Mouse (Mus musculus) hindbrain, embryonic 13.5 days (tissue): Measurements from ENCODE around the gene Rbms1. TPM values are rescaled to one million over a fixed set of nuclear protein-coding genes. Genes with fewer than 3 reads are reported as not detected.

Source experiments
- ATAC-seq: fragments of 200-750 bp; cut with Nextera tagmentation; 2 replicates; pipeline ENCODE4 v1.8.0; 2017; ENCODE audit warnings: moderate TSS enrichment; ENCODE audit not compliant: low FRiP score
- H3K27ac ChIP-seq: fragments of 300-500 bp; sonication (generic); 2 replicates; pipeline ENCODE4 v1.5.1; 2015; ENCODE audit warnings: inconsistent platforms, mild to moderate bottlenecking, moderate library complexity
- H3K27me3 ChIP-seq: fragments of 300-500 bp; sonication (generic); 2 replicates; pipeline ENCODE4 v1.6.1; 2015; ENCODE audit warnings: mild to moderate bottlenecking, inconsistent platforms
- H3K36me3 ChIP-seq: fragments of 300-500 bp; sonication (generic); 2 replicates; pipeline ENCODE4 v1.6.1; 2015; ENCODE audit warnings: mild to moderate bottlenecking, inconsistent platforms
- H3K4me1 ChIP-seq: fragments of 300-500 bp; sonication (generic); replicated peaks from 2 replicates; pipeline ENCODE4 v1.6.1; 2015; ENCODE audit warnings: inconsistent platforms
- H3K4me2 ChIP-seq: fragments of 300-500 bp; sonication (generic); 2 replicates; pipeline ENCODE4 v1.6.1; 2015; ENCODE audit warnings: inconsistent platforms, mild to moderate bottlenecking, moderate library complexity
- H3K4me3 ChIP-seq: fragments of 300-500 bp; sonication (generic); 2 replicates; pipeline ENCODE4 v1.5.1; 2015; ENCODE audit warnings: mild to moderate bottlenecking, inconsistent platforms
- H3K9ac ChIP-seq: fragments of 300-500 bp; sonication (generic); 2 replicates; pipeline ENCODE4 v1.6.1; 2015; ENCODE audit warnings: mild to moderate bottlenecking, inconsistent platforms
- H3K9me3 ChIP-seq: fragments of 300-500 bp; sonication (generic); 2 replicates; pipeline ENCODE4 v1.6.1; 2016; ENCODE audit warnings: inconsistent platforms
- WGBS: fragments of 180-500 bp; shearing (Covaris S2); methylation state at CpG from one replicate; pipeline ENCODE4 v1.1.7; 2015; 5-methylcytosine and 5-hydroxymethylcytosine counted together
- polyA plus RNA-seq: library from polyadenylated mRNA; unstranded; fragments of >200 nt; fragmentation: Nextera tagmentation; extraction: Ambion mirVana; gene quantifications from 2 replicates; pipeline ENCODE4 v1.2.1, GENCODE M21; 2015

Rbms1 gene
- polyA plus RNA-seq, 1 experiment from 2014 or later = 71.4 TPM

GRCm38 (mm10) chr2:60939957-60940356 lies 23.0 kb downstream of the Rbms1 start:
- Histone ChIP-seq H3K4me1 (peaks cover 12% of the 10 kb centered on the region; the same call in 1 of the 2 replicates), H3K27me3 (no peaks in the 10 kb centered on the region), H3K36me3 (no peaks in the 10 kb centered on the region), H3K4me2 (no peak overlapping the region), H3K9me3 (no peaks in the 10 kb centered on the region), H3K4me3 (no peak overlapping the region), H3K9ac (no peak overlapping the region), H3K27ac (no peak overlapping the region)
- ATAC-seq = no peak
- 91% methylated on average over 2 of the region's 2 CpGs for WGBS

- WGBS = 83% methylated on average over 14 of the region's 14 CpGs
- Histone ChIP-seq H3K36me3 (no peaks in the 10 kb centered on the region), H3K9ac (no peak overlapping the region), H3K27ac (peak overlapping the region; percentile 60; the same call in 1 of the 2 replicates), H3K9me3 (no peaks in the 10 kb centered on the region), H3K4me2 (no peak overlapping the region), H3K4me1 (peaks cover 12% of the 10 kb centered on the region; the same call in 1 of the 2 replicates), H3K27me3 (no peaks in the 10 kb centered on the region), H3K4me3 (no peak overlapping the region)
- ATAC-seq = no peak
Observed at GRCm38 (mm10) chr2:60936910-60937309, 26.1 kb downstream of the Rbms1 start.

GRCm38 (mm10) chr2:60928948-60929347 lies 34.0 kb downstream of the Rbms1 start:
- H3K27ac ChIP-seq = no peak overlapping the region
- no peak overlapping the region for H3K4me3 ChIP-seq
- WGBS = 95% methylated on average over 5 of the region's 5 CpGs
- no peak overlapping the region for H3K4me2 ChIP-seq
- H3K27me3 ChIP-seq = no peaks in the 10 kb centered on the region
- no peaks in the 10 kb centered on the region for H3K9me3 ChIP-seq
- peaks cover 8% of the 10 kb centered on the region; the same call in 1 of the 2 replicates for H3K4me1 ChIP-seq
- H3K9ac ChIP-seq = no peak overlapping the region
- no peak for ATAC-seq
- no peaks in the 10 kb centered on the region for H3K36me3 ChIP-seq

GRCm38 (mm10) chr2:60927906-60928775 lies 34.9 kb downstream of the Rbms1 start:
- ATAC-seq = no peak
- Histone ChIP-seq H3K4me3 (no peak overlapping the region), H3K36me3 (no peaks in the 10 kb centered on the region), H3K4me2 (no peak overlapping the region), H3K27ac (no peak overlapping the region), H3K9me3 (no peaks in the 10 kb centered on the region), H3K27me3 (no peaks in the 10 kb centered on the region), H3K9ac (no peak overlapping the region), H3K4me1 (peaks cover 8% of the 10 kb centered on the region; the same call in 1 of the 2 replicates)
- 90% methylated on average over 8 of the region's 8 CpGs for WGBS

- Histone ChIP-seq H3K27me3 (no peaks in the 10 kb centered on the region), H3K27ac (no peak overlapping the region), H3K9ac (no peak overlapping the region), H3K9me3 (no peaks in the 10 kb centered on the region), H3K4me3 (no peak overlapping the region), H3K36me3 (no peaks in the 10 kb centered on the region), H3K4me1 (peaks cover 12% of the 10 kb centered on the region; the same call in 1 of the 2 replicates), H3K4me2 (no peak overlapping the region)
- no peak for ATAC-seq
- WGBS = 79% methylated on average over 5 of the region's 5 CpGs
Observed at GRCm38 (mm10) chr2:60925063-60925462, 37.9 kb downstream of the Rbms1 start.

- Histone ChIP-seq H3K27me3 (no peaks in the 10 kb centered on the region), H3K4me1 (peaks cover 12% of the 10 kb centered on the region; the same call in 1 of the 2 replicates), H3K4me3 (no peak overlapping the region), H3K4me2 (no peak overlapping the region), H3K9me3 (no peaks in the 10 kb centered on the region), H3K9ac (no peak overlapping the region), H3K36me3 (no peaks in the 10 kb centered on the region), H3K27ac (no peak overlapping the region)
- 78% methylated on average over 11 of the region's 11 CpGs for WGBS
- no peak for ATAC-seq
Observed at GRCm38 (mm10) chr2:60923756-60924544, 39.0 kb downstream of the Rbms1 start.

- no peak overlapping the region for H3K27ac ChIP-seq
- no peaks in the 10 kb centered on the region for H3K9me3 ChIP-seq
- no peaks in the 10 kb centered on the region for H3K36me3 ChIP-seq
- no peak overlapping the region for H3K4me2 ChIP-seq
- H3K9ac ChIP-seq = no peak overlapping the region
- H3K4me1 ChIP-seq = peaks cover 11% of the 10 kb centered on the region; the same call in 1 of the 2 replicates
- no peaks in the 10 kb centered on the region for H3K27me3 ChIP-seq
- 76% methylated on average over 6 of the region's 6 CpGs for WGBS
- ATAC-seq = no peak
- H3K4me3 ChIP-seq = no peak overlapping the region
Observed at GRCm38 (mm10) chr2:60923111-60923510, 39.9 kb downstream of the Rbms1 start.

- Histone ChIP-seq H3K9ac (no peak overlapping the region), H3K27me3 (no peaks in the 10 kb centered on the region), H3K27ac (no peak overlapping the region), H3K4me3 (no peak overlapping the region), H3K4me1 (0 out of 2 replicates have a peak, but pooled peaks cover 3% of the 10 kb centered on the region), H3K4me2 (no peak overlapping the region), H3K36me3 (no peaks in the 10 kb centered on the region), H3K9me3 (no peaks in the 10 kb centered on the region)
- no peak for ATAC-seq
- WGBS = 54% methylated on average over 5 of the region's 5 CpGs
Observed at GRCm38 (mm10) chr2:60922351-60922750, 40.6 kb downstream of the Rbms1 start.

GRCm38 (mm10) chr2:60920076-60920475 lies 42.9 kb downstream of the Rbms1 start:
- no peak for ATAC-seq
- 81% methylated on average over 3 of the region's 3 CpGs for WGBS
- Histone ChIP-seq H3K4me3 (no peak overlapping the region), H3K27me3 (no peaks in the 10 kb centered on the region), H3K9me3 (no peaks in the 10 kb centered on the region), H3K4me2 (no peak overlapping the region), H3K27ac (no peak overlapping the region), H3K36me3 (no peaks in the 10 kb centered on the region), H3K9ac (no peak overlapping the region), H3K4me1 (peaks cover 6% of the 10 kb centered on the region; the same call in 1 of the 2 replicates)

- Histone ChIP-seq H3K4me1 (peaks cover 7% of the 10 kb centered on the region), H3K27ac (no peak overlapping the region), H3K27me3 (no peaks in the 10 kb centered on the region), H3K36me3 (no peaks in the 10 kb centered on the region), H3K4me2 (no peak overlapping the region), H3K4me3 (no peak overlapping the region), H3K9ac (no peak overlapping the region), H3K9me3 (no peaks in the 10 kb centered on the region)
- WGBS = 87% methylated on average over 7 of the region's 7 CpGs
- no peak for ATAC-seq
Observed at GRCm38 (mm10) chr2:60918401-60918800, 44.6 kb downstream of the Rbms1 start.

GRCm38 (mm10) chr2:60914524-60915280 lies 48.3 kb downstream of the Rbms1 start:
- 76% methylated on average over 7 of the region's 7 CpGs for WGBS
- H3K4me2 ChIP-seq = no peak overlapping the region
- H3K4me1 ChIP-seq = peaks cover 24% of the 10 kb centered on the region
- no peak overlapping the region for H3K9ac ChIP-seq
- no peaks in the 10 kb centered on the region for H3K9me3 ChIP-seq
- H3K4me3 ChIP-seq = no peak overlapping the region
- ATAC-seq = no peak
- no peak overlapping the region for H3K27ac ChIP-seq
- no peaks in the 10 kb centered on the region for H3K36me3 ChIP-seq
- H3K27me3 ChIP-seq = no peaks in the 10 kb centered on the region

- H3K36me3 ChIP-seq = no peaks in the 10 kb centered on the region
- H3K4me1 ChIP-seq = peaks cover 24% of the 10 kb centered on the region
- no peak overlapping the region for H3K4me3 ChIP-seq
- ATAC-seq = no peak
- H3K27me3 ChIP-seq = no peaks in the 10 kb centered on the region
- H3K9me3 ChIP-seq = no peaks in the 10 kb centered on the region
- 48% methylated on average over 3 of the region's 3 CpGs for WGBS
- no peak overlapping the region for H3K9ac ChIP-seq
- H3K4me2 ChIP-seq = no peak overlapping the region
- H3K27ac ChIP-seq = no peak overlapping the region
Observed at GRCm38 (mm10) chr2:60913281-60913680, 49.7 kb downstream of the Rbms1 start.
